Mouse (Mus musculus): ENCODE data around the gene Gm27021. TPM values are rescaled to one million over a fixed set of nuclear protein-coding genes. Genes with fewer than 3 reads are reported as not detected.

Gene Gm27021
- polyA plus RNA-seq, 1 experiment from 2014 or later: 1.9 TPM

- Histone ChIP-seq H3K27ac (ENCODE audit: low read depth, low read length) (no peak overlapping the region), H3K4me3 (ENCODE audit: low read depth, low read length) (peak overlapping the region; percentile 54), H3K36me3 (ENCODE audit: control insufficient read depth, insufficient read depth) (no peaks in the 10 kb centered on the region), H3K9ac (ENCODE audit: low read depth, low read length) (peak overlapping the region; percentile 34; the same call in 1 of the 2 replicates), H3K4me1 (replicated peaks; ENCODE audit: control insufficient read depth, insufficient read depth, low read length) (no peaks in the 10 kb centered on the region), H3K27me3 (replicated peaks; ENCODE audit: control insufficient read depth, insufficient read depth, low read length) (0 out of 2 replicates have a peak, but pooled peaks cover 7% of the 10 kb centered on the region), H3K4me2 (replicated peaks; ENCODE audit: low read depth) (peak overlapping the region; percentile 99), H3K9me3 (ENCODE audit: control insufficient read depth) (no peaks in the 10 kb centered on the region)
- 4% methylated on average over 43 of the region's 44 CpGs for WGBS
- peak; percentile 16; the same call in 1 of the 2 replicates for ATAC-seq
- TF ChIP-seq CTCF (IDR thresholded peaks at IDR 0.05; ENCODE audit: low read depth): no peak
Observed at GRCm38 (mm10) chr8:120633665-120634271, 34.1 kb downstream of the Gm27021 start.

- no peak for ATAC-seq
- Histone ChIP-seq H3K9ac (ENCODE audit: low read depth, low read length) (no peak overlapping the region), H3K9me3 (ENCODE audit: control insufficient read depth) (no peaks in the 10 kb centered on the region), H3K4me3 (ENCODE audit: low read depth, low read length) (no peak overlapping the region), H3K27me3 (replicated peaks; ENCODE audit: control insufficient read depth, insufficient read depth, low read length) (0 out of 2 replicates have a peak, but pooled peaks cover 7% of the 10 kb centered on the region), H3K4me1 (replicated peaks; ENCODE audit: control insufficient read depth, insufficient read depth, low read length) (no peaks in the 10 kb centered on the region), H3K4me2 (replicated peaks; ENCODE audit: low read depth) (peak overlapping the region; percentile 99), H3K27ac (ENCODE audit: low read depth, low read length) (no peak overlapping the region), H3K36me3 (ENCODE audit: control insufficient read depth, insufficient read depth) (no peaks in the 10 kb centered on the region)
- WGBS: 49% methylated on average over 17 of the region's 17 CpGs
- no peak for TF ChIP-seq CTCF (IDR thresholded peaks at IDR 0.05; ENCODE audit: low read depth)
Observed at GRCm38 (mm10) chr8:120632969-120633664, 34.8 kb downstream of the Gm27021 start.

- no peak for TF ChIP-seq CTCF (IDR thresholded peaks at IDR 0.05; ENCODE audit: low read depth)
- Histone ChIP-seq H3K9me3 (ENCODE audit: control insufficient read depth) (no peaks in the 10 kb centered on the region), H3K4me3 (ENCODE audit: low read depth, low read length) (no peak overlapping the region), H3K9ac (ENCODE audit: low read depth, low read length) (no peak overlapping the region), H3K27me3 (replicated peaks; ENCODE audit: control insufficient read depth, insufficient read depth, low read length) (0 out of 2 replicates have a peak, but pooled peaks cover 7% of the 10 kb centered on the region), H3K4me1 (replicated peaks; ENCODE audit: control insufficient read depth, insufficient read depth, low read length) (no peaks in the 10 kb centered on the region), H3K27ac (ENCODE audit: low read depth, low read length) (no peak overlapping the region), H3K36me3 (ENCODE audit: control insufficient read depth, insufficient read depth) (no peaks in the 10 kb centered on the region), H3K4me2 (replicated peaks; ENCODE audit: low read depth) (no peak overlapping the region)
- no peak for ATAC-seq
- 78% methylated on average over 21 of the region's 21 CpGs for WGBS
Observed at GRCm38 (mm10) chr8:120631441-120632375, 36.2 kb downstream of the Gm27021 start.

- no peak overlapping the region for H3K27ac ChIP-seq (ENCODE audit: low read depth, low read length)
- no peak for ATAC-seq
- 0 out of 2 replicates have a peak, but pooled peaks cover 7% of the 10 kb centered on the region for H3K27me3 ChIP-seq (replicated peaks; ENCODE audit: control insufficient read depth, insufficient read depth, low read length)
- 53% methylated on average over 6 of the region's 6 CpGs for WGBS
- H3K9ac ChIP-seq (ENCODE audit: low read depth, low read length): no peak overlapping the region
- no peaks in the 10 kb centered on the region for H3K4me1 ChIP-seq (replicated peaks; ENCODE audit: control insufficient read depth, insufficient read depth, low read length)
- H3K9me3 ChIP-seq (ENCODE audit: control insufficient read depth): no peaks in the 10 kb centered on the region
- no peak overlapping the region for H3K4me2 ChIP-seq (replicated peaks; ENCODE audit: low read depth)
- TF ChIP-seq CTCF (IDR thresholded peaks at IDR 0.05; ENCODE audit: low read depth): no peak
- no peak overlapping the region for H3K4me3 ChIP-seq (ENCODE audit: low read depth, low read length)
- H3K36me3 ChIP-seq (ENCODE audit: control insufficient read depth, insufficient read depth): no peaks in the 10 kb centered on the region
Observed at GRCm38 (mm10) chr8:120630848-120631247, 37.0 kb downstream of the Gm27021 start.

GRCm38 (mm10) chr8:120630031-120630430, 37.8 kb downstream of the Gm27021 start:
- 57% methylated on average over 5 of the region's 5 CpGs for WGBS
- Histone ChIP-seq H3K27me3 (replicated peaks; ENCODE audit: control insufficient read depth, insufficient read depth, low read length) (0 out of 2 replicates have a peak, but pooled peaks cover 7% of the 10 kb centered on the region), H3K9me3 (ENCODE audit: control insufficient read depth) (no peaks in the 10 kb centered on the region), H3K4me3 (ENCODE audit: low read depth, low read length) (no peak overlapping the region), H3K4me1 (replicated peaks; ENCODE audit: control insufficient read depth, insufficient read depth, low read length) (no peaks in the 10 kb centered on the region), H3K27ac (ENCODE audit: low read depth, low read length) (no peak overlapping the region), H3K4me2 (replicated peaks; ENCODE audit: low read depth) (no peak overlapping the region), H3K36me3 (ENCODE audit: control insufficient read depth, insufficient read depth) (no peaks in the 10 kb centered on the region), H3K9ac (ENCODE audit: low read depth, low read length) (no peak overlapping the region)
- no peak for TF ChIP-seq CTCF (IDR thresholded peaks at IDR 0.05; ENCODE audit: low read depth)
- no peak for ATAC-seq

GRCm38 (mm10) chr8:120627298-120627697, 40.6 kb downstream of the Gm27021 start:
- Histone ChIP-seq H3K4me2 (replicated peaks; ENCODE audit: low read depth) (no peak overlapping the region), H3K9ac (ENCODE audit: low read depth, low read length) (no peak overlapping the region), H3K27me3 (replicated peaks; ENCODE audit: control insufficient read depth, insufficient read depth, low read length) (0 out of 2 replicates have a peak, but pooled peaks cover 5% of the 10 kb centered on the region), H3K9me3 (ENCODE audit: control insufficient read depth) (no peaks in the 10 kb centered on the region), H3K4me1 (replicated peaks; ENCODE audit: control insufficient read depth, insufficient read depth, low read length) (no peaks in the 10 kb centered on the region), H3K36me3 (ENCODE audit: control insufficient read depth, insufficient read depth) (no peaks in the 10 kb centered on the region), H3K4me3 (ENCODE audit: low read depth, low read length) (no peak overlapping the region), H3K27ac (ENCODE audit: low read depth, low read length) (no peak overlapping the region)
- no peak for ATAC-seq
- no peak for TF ChIP-seq CTCF (IDR thresholded peaks at IDR 0.05; ENCODE audit: low read depth)
- WGBS: 91% methylated on average over 5 of the region's 5 CpGs

Measured in intestine, postnatal 0 days (tissue).